Mouse (Mus musculus): ENCODE results near the gene Sspo. TPM values are rescaled to one million over a fixed set of nuclear protein-coding genes. Genes with fewer than 3 reads are reported as not detected.

Gene Sspo
- total and polyA plus RNA-seq, 2 experiments, result 0.83 to 2.0 TPM

- no peak overlapping the region for H3K9ac ChIP-seq (ENCODE audit: low read depth, low read length)
- peaks cover 8% of the 10 kb centered on the region for H3K36me3 ChIP-seq (ENCODE audit: control insufficient read depth, insufficient read depth, low read length)
- no peak for TF ChIP-seq POLR2A (IDR thresholded peaks at IDR 0.05; ENCODE audit: extremely low read depth, insufficient read depth, low read length)
- DNase-seq (ENCODE audit: extremely low read depth, low read depth, low spot score), result peak; percentile 32
- WGBS, result 60% methylated on average over 6 of the region's 6 CpGs
- no peak overlapping the region for H3K27ac ChIP-seq (replicated peaks; ENCODE audit: insufficient read depth, low read depth, low read length)
- H3K27me3 ChIP-seq (ENCODE audit: control insufficient read depth, insufficient read depth, low read length), result no peaks in the 10 kb centered on the region
- peaks cover 7% of the 10 kb centered on the region for H3K4me1 ChIP-seq (ENCODE audit: control insufficient read depth, insufficient read depth, low read length)
- no peak overlapping the region for H3K4me3 ChIP-seq (ENCODE audit: insufficient read depth, low read depth, low read length)
- no peaks in the 10 kb centered on the region for H3K79me2 ChIP-seq (ENCODE audit: control insufficient read depth, insufficient read depth, low read length)
Observed at GRCm38 (mm10) chr6:48411193-48412092, 36.6 kb upstream of the Sspo start.

GRCm38 (mm10) chr6:48412147-48412546 lies 35.9 kb upstream of the Sspo start:
- no peaks in the 10 kb centered on the region for H3K79me2 ChIP-seq (ENCODE audit: control insufficient read depth, insufficient read depth, low read length)
- H3K27ac ChIP-seq (replicated peaks; ENCODE audit: insufficient read depth, low read depth, low read length), result no peak overlapping the region
- H3K36me3 ChIP-seq (ENCODE audit: control insufficient read depth, insufficient read depth, low read length), result peaks cover 8% of the 10 kb centered on the region
- 92% methylated on average over 4 of the region's 4 CpGs for WGBS
- H3K4me3 ChIP-seq (ENCODE audit: insufficient read depth, low read depth, low read length), result no peak overlapping the region
- H3K9ac ChIP-seq (ENCODE audit: low read depth, low read length), result no peak overlapping the region
- H3K4me1 ChIP-seq (ENCODE audit: control insufficient read depth, insufficient read depth, low read length), result peaks cover 7% of the 10 kb centered on the region
- TF ChIP-seq CTCF (IDR thresholded peaks at IDR 0.05; ENCODE audit: low read depth, low read length), result 0 out of 2 replicates have a peak, but pooled peaks have one; percentile 9
- TF ChIP-seq POLR2A (IDR thresholded peaks at IDR 0.05; ENCODE audit: extremely low read depth, insufficient read depth, low read length), result no peak
- no peak for DNase-seq (ENCODE audit: extremely low read depth, low read depth, low spot score)
- no peaks in the 10 kb centered on the region for H3K27me3 ChIP-seq (ENCODE audit: control insufficient read depth, insufficient read depth, low read length)

- TF ChIP-seq CTCF (IDR thresholded peaks at IDR 0.05; ENCODE audit: low read depth, low read length), result no peak
- TF ChIP-seq POLR2A (IDR thresholded peaks at IDR 0.05; ENCODE audit: extremely low read depth, insufficient read depth, low read length), result no peak
- DNase-seq (ENCODE audit: extremely low read depth, low read depth, low spot score), result no peak
- no peaks in the 10 kb centered on the region for H3K79me2 ChIP-seq (ENCODE audit: control insufficient read depth, insufficient read depth, low read length)
- no peak overlapping the region for H3K9ac ChIP-seq (ENCODE audit: low read depth, low read length)
- H3K27me3 ChIP-seq (ENCODE audit: control insufficient read depth, insufficient read depth, low read length), result no peaks in the 10 kb centered on the region
- no peak overlapping the region for H3K4me3 ChIP-seq (ENCODE audit: insufficient read depth, low read depth, low read length)
- peaks cover 7% of the 10 kb centered on the region for H3K4me1 ChIP-seq (ENCODE audit: control insufficient read depth, insufficient read depth, low read length)
- peaks cover 8% of the 10 kb centered on the region for H3K36me3 ChIP-seq (ENCODE audit: control insufficient read depth, insufficient read depth, low read length)
- no peak overlapping the region for H3K27ac ChIP-seq (replicated peaks; ENCODE audit: insufficient read depth, low read depth, low read length)
- 88% methylated on average over 3 of the region's 3 CpGs for WGBS
Observed at GRCm38 (mm10) chr6:48412662-48413061, 35.4 kb upstream of the Sspo start.

DNA sequence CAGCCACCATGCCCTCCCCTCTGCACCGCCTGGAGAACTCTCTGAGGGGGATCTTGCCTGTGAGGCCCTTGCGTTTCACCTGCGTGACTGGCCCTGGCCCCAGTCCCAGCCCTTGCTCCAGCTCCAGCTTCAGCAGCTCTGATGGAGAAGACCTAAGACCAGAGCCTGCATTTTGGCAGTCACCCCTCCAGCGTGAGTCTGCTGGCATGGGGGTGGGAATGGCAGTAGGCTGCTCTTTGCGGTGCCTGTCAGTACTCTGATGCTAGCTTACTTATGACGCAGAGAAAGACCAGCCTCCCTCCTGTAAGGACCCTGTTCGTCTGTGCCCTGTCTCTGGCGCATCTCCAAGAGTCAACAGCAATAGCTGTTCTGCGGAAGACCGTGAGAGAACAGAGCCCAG lies 34.9 kb upstream of the Sspo start:
- Histone ChIP-seq H3K9ac (ENCODE audit: low read depth, low read length) (no peak overlapping the region), H3K4me1 (ENCODE audit: control insufficient read depth, insufficient read depth, low read length) (peaks cover 7% of the 10 kb centered on the region), H3K4me3 (ENCODE audit: insufficient read depth, low read depth, low read length) (no peak overlapping the region), H3K36me3 (ENCODE audit: control insufficient read depth, insufficient read depth, low read length) (peaks cover 8% of the 10 kb centered on the region), H3K79me2 (ENCODE audit: control insufficient read depth, insufficient read depth, low read length) (no peaks in the 10 kb centered on the region), H3K27me3 (ENCODE audit: control insufficient read depth, insufficient read depth, low read length) (no peaks in the 10 kb centered on the region), H3K27ac (replicated peaks; ENCODE audit: insufficient read depth, low read depth, low read length) (no peak overlapping the region)
- DNase-seq (ENCODE audit: extremely low read depth, low read depth, low spot score), result no peak
- 94% methylated on average over 10 of the region's 10 CpGs for WGBS
- TF ChIP-seq POLR2A (IDR thresholded peaks at IDR 0.05; ENCODE audit: extremely low read depth, insufficient read depth, low read length) (no peak), CTCF (IDR thresholded peaks at IDR 0.05; ENCODE audit: low read depth, low read length) (no peak)

DNA sequence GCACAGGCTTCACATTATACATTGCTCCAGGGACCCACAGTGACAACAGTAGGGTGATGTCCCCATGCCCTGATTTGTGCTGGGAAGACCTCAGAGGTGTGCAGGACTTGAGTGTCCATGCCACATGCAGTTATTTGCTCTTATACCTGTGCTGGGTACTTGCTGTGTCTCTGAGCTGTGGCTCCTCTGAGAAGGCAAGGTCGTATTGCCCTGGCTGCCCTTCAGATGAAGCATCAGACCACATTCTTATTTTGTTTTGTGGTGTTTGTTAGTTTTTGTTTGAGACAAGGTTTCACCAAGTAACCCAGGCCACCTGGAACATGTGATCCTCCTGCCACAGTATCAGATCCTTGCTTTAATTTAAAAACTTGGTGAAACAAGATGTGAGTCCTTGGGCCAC lies 33.1 kb upstream of the Sspo start:
- DNase-seq (ENCODE audit: extremely low read depth, low read depth, low spot score), result no peak
- no peaks in the 10 kb centered on the region for H3K79me2 ChIP-seq (ENCODE audit: control insufficient read depth, insufficient read depth, low read length)
- no peak overlapping the region for H3K27ac ChIP-seq (replicated peaks; ENCODE audit: insufficient read depth, low read depth, low read length)
- H3K9ac ChIP-seq (ENCODE audit: low read depth, low read length), result no peak overlapping the region
- H3K4me3 ChIP-seq (ENCODE audit: insufficient read depth, low read depth, low read length), result no peak overlapping the region
- peaks cover 8% of the 10 kb centered on the region for H3K36me3 ChIP-seq (ENCODE audit: control insufficient read depth, insufficient read depth, low read length)
- H3K4me1 ChIP-seq (ENCODE audit: control insufficient read depth, insufficient read depth, low read length), result peaks cover 7% of the 10 kb centered on the region
- no peaks in the 10 kb centered on the region for H3K27me3 ChIP-seq (ENCODE audit: control insufficient read depth, insufficient read depth, low read length)
- TF ChIP-seq POLR2A (IDR thresholded peaks at IDR 0.05; ENCODE audit: extremely low read depth, insufficient read depth, low read length) (no peak), CTCF (IDR thresholded peaks at IDR 0.05; ENCODE audit: low read depth, low read length) (no peak)
- 85% methylated on average over 1 of the region's 1 CpGs for WGBS

DNA sequence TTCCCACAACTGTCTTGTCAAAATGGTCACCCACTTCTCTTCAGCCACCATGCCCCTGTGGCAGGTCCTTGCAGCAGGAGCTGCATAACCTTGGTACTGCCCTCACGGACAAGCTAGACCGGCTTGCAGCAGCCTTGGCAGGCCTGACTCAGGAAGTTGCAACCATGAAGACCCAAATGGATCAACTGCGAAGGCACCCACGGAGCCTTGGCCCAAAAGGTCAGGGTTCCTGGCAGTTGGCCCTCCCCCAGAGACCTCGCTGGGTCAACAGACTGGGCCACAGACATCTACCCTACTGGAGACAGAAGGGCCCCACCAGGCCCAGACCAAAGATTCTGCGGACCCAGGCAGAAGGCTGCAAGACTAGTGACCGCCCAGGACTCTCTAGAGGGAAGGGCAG lies 32.4 kb upstream of the Sspo start:
- no peak overlapping the region for H3K27ac ChIP-seq (replicated peaks; ENCODE audit: insufficient read depth, low read depth, low read length)
- H3K9ac ChIP-seq (ENCODE audit: low read depth, low read length), result no peak overlapping the region
- no peaks in the 10 kb centered on the region for H3K79me2 ChIP-seq (ENCODE audit: control insufficient read depth, insufficient read depth, low read length)
- H3K27me3 ChIP-seq (ENCODE audit: control insufficient read depth, insufficient read depth, low read length), result no peaks in the 10 kb centered on the region
- peaks cover 3% of the 10 kb centered on the region for H3K4me1 ChIP-seq (ENCODE audit: control insufficient read depth, insufficient read depth, low read length)
- H3K4me3 ChIP-seq (ENCODE audit: insufficient read depth, low read depth, low read length), result no peak overlapping the region
- DNase-seq (ENCODE audit: extremely low read depth, low read depth, low spot score), result no peak
- peaks cover 8% of the 10 kb centered on the region for H3K36me3 ChIP-seq (ENCODE audit: control insufficient read depth, insufficient read depth, low read length)
- 77% methylated on average over 7 of the region's 7 CpGs for WGBS
- TF ChIP-seq CTCF (IDR thresholded peaks at IDR 0.05; ENCODE audit: low read depth, low read length), result no peak

All from liver, adult 2 months (tissue).